Mouse (Mus musculus) E14TG2a.4 (cell line): ENCODE results near the gene Atp6v1f.

Experiments
- CTCF ChIP-seq: conservative IDR thresholded peaks from 2 replicates; pipeline ENCODE4 v1.5.1; 2014; ENCODE audit warnings: low read length
- POU5F1 ChIP-seq: IDR thresholded peaks from 2 replicates; pipeline ENCODE4 v1.6.1; 2014; ENCODE audit warnings: low read length, borderline replicate concordance

DNA sequence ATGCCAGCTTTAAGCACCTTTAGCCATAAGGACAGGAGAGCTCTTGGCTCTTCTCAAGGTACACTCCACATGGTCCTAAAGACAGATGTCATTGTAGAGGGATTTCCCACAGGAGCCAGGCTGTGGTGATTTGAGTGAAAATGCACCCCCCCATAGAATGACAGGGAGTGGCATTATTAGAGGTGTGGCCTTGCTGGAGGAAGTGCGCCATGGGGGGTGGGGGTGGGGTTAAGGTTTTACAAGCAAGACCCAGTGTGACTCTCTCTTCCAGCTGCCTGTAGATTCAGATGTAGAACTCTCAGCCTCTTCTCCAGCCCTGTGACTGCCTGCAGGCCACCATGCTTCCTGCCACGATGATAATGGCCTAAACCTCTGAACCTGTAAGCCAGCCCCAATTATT, 18.4 kb downstream of the Atp6v1f start:
- TF ChIP-seq POU5F1 (no peak), CTCF (no peak)
